Mouse (Mus musculus): ENCODE measurements around the gene Chka.

DNA sequence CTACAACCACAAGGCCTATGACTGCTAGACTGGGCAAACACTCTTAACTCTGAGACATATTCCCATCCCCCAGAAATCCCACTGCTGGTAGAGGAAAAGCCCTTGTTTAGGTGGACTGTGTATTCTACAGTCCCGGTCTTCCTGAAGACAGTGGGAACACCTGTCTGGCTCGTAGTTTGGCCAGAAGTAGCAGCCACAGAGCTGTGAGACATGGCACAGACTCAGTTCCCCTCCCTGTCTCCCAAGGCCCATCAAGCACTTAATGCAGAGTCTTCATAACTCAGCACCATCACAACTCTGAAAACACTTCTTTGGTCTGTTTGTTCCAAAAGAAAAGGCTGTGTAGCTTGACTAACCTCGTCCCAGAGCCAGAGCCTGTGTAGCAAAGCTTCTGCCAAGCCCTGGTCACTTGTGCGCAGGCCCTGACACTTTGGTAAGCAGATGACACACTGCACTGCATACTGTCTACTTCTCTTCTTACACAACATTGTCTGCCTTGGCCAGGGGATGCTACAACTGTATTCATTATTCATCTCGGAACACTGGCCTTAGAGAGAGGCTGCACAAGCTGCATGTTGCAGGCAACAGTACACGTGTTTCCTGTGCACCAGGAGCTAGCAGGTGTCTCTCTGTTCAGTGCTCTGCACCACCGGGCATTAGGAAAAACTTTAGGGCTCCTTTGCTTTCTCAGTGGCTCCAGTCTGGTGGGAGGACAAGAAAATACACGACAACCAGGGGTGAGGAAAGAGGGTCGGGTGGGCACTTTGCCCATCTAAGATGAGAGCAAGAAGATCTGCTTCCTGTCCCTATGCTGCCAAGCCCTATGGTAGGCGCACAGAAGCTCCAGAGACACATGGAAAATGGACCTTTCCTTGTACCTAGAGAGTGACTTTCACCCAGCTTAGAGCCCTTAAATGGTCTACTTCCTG, 4.6 kb upstream of the Chka start:
- no peak for TF ChIP-seq CTCF (IDR thresholded peaks at IDR 0.05; ENCODE audit: low read depth)
- TF ChIP-seq EP300 (IDR thresholded peaks at IDR 0.05; ENCODE audit: low read depth): no peak

Measured in heart, postnatal 0 days (tissue).